Mouse (Mus musculus) erythroblast, embryonic 14.5 days (primary cell): ENCODE results near the gene Lpgat1.

Experiments
- GATA1 ChIP-seq: IDR thresholded peaks from 2 replicates; pipeline ENCODE4 v1.6.1; 2012; ENCODE audit warnings: low read length, inconsistent platforms, mixed read lengths
- TAL1 ChIP-seq: IDR thresholded peaks from 3 replicates; pipeline ENCODE4 v1.6.1; 2012; ENCODE audit warnings: low read length, inconsistent platforms, mixed read lengths

DNA sequence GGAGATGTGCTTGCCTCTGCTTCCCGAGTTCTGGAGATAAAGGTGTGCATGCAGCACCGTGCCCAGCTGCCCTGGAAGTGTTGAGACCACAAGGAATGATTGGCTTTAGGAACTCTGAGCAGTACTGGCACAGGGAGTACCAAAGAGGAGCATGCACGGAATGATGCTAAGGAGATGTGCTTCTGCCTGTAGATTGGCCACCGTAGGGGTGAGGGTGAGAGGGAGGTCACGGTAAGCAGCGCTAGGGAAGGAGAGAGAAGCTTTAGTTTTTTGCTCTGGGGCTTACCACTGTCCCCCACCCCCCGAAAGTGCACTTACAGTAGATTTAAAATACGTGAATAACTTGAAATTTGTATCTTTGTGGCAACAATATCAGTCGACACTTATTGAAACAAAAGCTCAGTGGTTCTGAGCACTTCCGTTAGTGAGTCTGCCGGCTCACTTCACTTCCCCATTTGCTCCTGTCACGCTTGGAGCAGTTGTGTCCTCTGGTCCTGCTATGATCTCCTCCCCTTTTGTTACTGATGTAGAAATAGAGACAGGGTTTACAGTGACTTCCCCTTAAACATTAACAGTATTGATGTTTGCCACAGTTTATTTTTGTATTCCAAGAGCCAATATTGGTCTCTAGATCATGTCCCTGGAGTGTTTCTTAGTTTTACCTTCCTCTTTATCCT, 6.9 kb downstream of the Lpgat1 start:
- TF ChIP-seq TAL1 = no peak
- no peak for TF ChIP-seq GATA1
